Mouse (Mus musculus) naive thymus-derived CD4-positive, alpha-beta T cell, adult 2 months (primary cell): Measurements from ENCODE around the gene Fbf1.

ENCODE experiments used
- DNase-seq: peaks from one replicate; pipeline ENCODE4 v3.0.0-alpha.2; 2011; ENCODE audit warnings: low read depth

Gene Fbf1

GRCm38 (mm10) chr11:116178411-116179121 lies 10.6 kb upstream of the Fbf1 start:
- no peak for DNase-seq

GRCm38 (mm10) chr11:116176010-116176409 lies 8.0 kb upstream of the Fbf1 start:
- no peak for DNase-seq

- DNase-seq, result no peak
Measured at GRCm38 (mm10) chr11:116174775-116175448, 6.9 kb upstream of the Fbf1 start.

GRCm38 (mm10) chr11:116171959-116172358 lies 4.0 kb upstream of the Fbf1 start:
- no peak for DNase-seq

GRCm38 (mm10) chr11:116170003-116170800 lies 2.2 kb upstream of the Fbf1 start:
- DNase-seq, result no peak

- no peak for DNase-seq
Measured at GRCm38 (mm10) chr11:116169214-116169613, 1.2 kb upstream of the Fbf1 start.

- DNase-seq, result peak; percentile 51
Measured at GRCm38 (mm10) chr11:116167232-116167631, 734 bp downstream of the Fbf1 start.

- DNase-seq, result no peak
Measured at GRCm38 (mm10) chr11:116163002-116163401, 5.0 kb downstream of the Fbf1 start.

- no peak for DNase-seq
Measured at GRCm38 (mm10) chr11:116162146-116162545, 5.8 kb downstream of the Fbf1 start.

GRCm38 (mm10) chr11:116161312-116161711 lies 6.7 kb downstream of the Fbf1 start:
- DNase-seq, result no peak

- DNase-seq, result no peak
Measured at GRCm38 (mm10) chr11:116150960-116151359, 17.0 kb downstream of the Fbf1 start.

- no peak for DNase-seq
Measured at GRCm38 (mm10) chr11:116149341-116149740, 18.6 kb downstream of the Fbf1 start.

- no peak for DNase-seq
Measured at GRCm38 (mm10) chr11:116148761-116149221, 19.2 kb downstream of the Fbf1 start.

GRCm38 (mm10) chr11:116146294-116146985 lies 21.5 kb downstream of the Fbf1 start:
- DNase-seq, result no peak

GRCm38 (mm10) chr11:116145481-116146293 lies 22.3 kb downstream of the Fbf1 start:
- no peak for DNase-seq

- no peak for DNase-seq
Measured at GRCm38 (mm10) chr11:116143468-116143867, 24.5 kb downstream of the Fbf1 start.

GRCm38 (mm10) chr11:116142211-116142991 lies 25.6 kb downstream of the Fbf1 start:
- DNase-seq, result no peak

GRCm38 (mm10) chr11:116138468-116139138 lies 29.4 kb downstream of the Fbf1 start, which contains the start of gene Mrpl38:
Mrpl38 (minus strand) TSS chr11:116138868.
- peak; percentile 96 for DNase-seq

GRCm38 (mm10) chr11:116138096-116138467 lies 29.9 kb downstream of the Fbf1 start:
- no peak for DNase-seq

- DNase-seq, result no peak
Measured at GRCm38 (mm10) chr11:116134171-116134570, 33.8 kb downstream of the Fbf1 start.
